Comparison of ENCODE assay signal across 8 mouse cellular contexts in the genomic region with DNA sequence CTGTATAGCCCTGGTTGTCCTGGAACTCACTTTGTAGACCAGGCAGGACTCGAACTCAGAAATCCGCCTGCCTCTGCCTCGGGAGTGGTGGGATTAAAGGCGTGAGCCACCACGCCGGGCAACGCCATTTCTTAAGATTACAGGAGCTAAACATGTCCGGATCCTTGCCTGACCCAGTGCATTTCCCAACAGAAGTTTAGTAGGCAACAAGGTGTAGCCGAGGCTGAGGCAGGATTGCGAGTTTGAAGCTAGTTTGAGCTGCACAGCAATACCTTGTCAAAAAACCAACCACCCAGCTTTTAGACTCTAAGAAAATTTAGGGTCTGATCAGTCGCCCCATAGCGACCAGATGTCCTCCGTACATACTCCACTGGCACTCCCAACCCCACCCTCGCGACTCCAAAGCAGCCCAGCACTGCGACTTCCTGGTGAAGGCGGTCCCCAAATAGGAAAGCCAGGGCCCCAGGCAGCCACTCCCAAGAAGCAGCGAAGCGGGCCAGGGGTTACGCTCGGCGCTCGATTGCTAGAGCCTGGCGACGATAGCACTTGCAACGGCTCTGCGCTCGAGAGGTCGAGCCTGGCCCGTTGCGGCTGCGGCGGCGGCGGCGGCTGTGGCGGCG. TPM values are rescaled to one million over a fixed set of nuclear protein-coding genes. Genes with fewer than 3 reads are reported as not detected.
DNase-seq lines count a peak whose midpoint lies in the region; ATAC-seq and TF ChIP-seq lines count a peak whose summit lies in the region.

A gene (plus strand): TSS at position 584 of the 620 bp plus-strand sequence.
A gene (plus strand): TSS at position 597 of the 620 bp plus-strand sequence.

- H3K9ac ChIP-seq in kidney, embryonic 14.5 days (ENCODE audit: low read depth, low read length) = peak within 1 kb of the TSS; percentile 90

- no peaks in the 10 kb centered on the region for H3K27me3 ChIP-seq in kidney, embryonic 14.5 days (ENCODE audit: control insufficient read depth, insufficient read depth, low read length)

- H3K4me1 ChIP-seq in bone marrow macrophage, adult 2 months (ENCODE audit: control insufficient read depth, insufficient read depth, low read length) = peaks cover 13% of the 10 kb centered on the region
- no peaks in the 10 kb centered on the region for H3K4me1 ChIP-seq in embryonic fibroblast, embryonic 13.5 days (ENCODE audit: control insufficient read depth, insufficient read depth, low read length)
- H3K4me1 ChIP-seq in kidney, embryonic 14.5 days (ENCODE audit: control insufficient read depth, insufficient read depth, low read length) = no peaks in the 10 kb centered on the region

- no peak for TF ChIP-seq CTCF in bone marrow macrophage, adult 2 months (IDR thresholded peaks at IDR 0.05; ENCODE audit: low read depth, low read length)
- TF ChIP-seq CTCF in embryonic fibroblast, embryonic 13.5 days (IDR thresholded peaks at IDR 0.05; ENCODE audit: borderline replicate concordance, insufficient read depth, low read length) = no peak

- H3K36me3 ChIP-seq in kidney, embryonic 14.5 days (ENCODE audit: control insufficient read depth, insufficient read depth, low read length) = peaks cover 6% of the 10 kb centered on the region

- DNase-seq in B cell, adult 2 months = peak; percentile 90 to 91
- peak; percentile 95 to 96 for DNase-seq in heart, adult 9 months (ENCODE audit: low spot score in 2 of 2)
- peak; percentile 97 for DNase-seq in liver
- DNase-seq in spleen, postnatal 4 days (ENCODE audit: low spot score in 2 of 2) = peak; percentile 93 to 97

- WGBS in kidney, embryonic 14.5 days = 5% methylated on average over 38 of the region's 38 CpGs

- H3K9me3 ChIP-seq in kidney, embryonic 14.5 days (ENCODE audit: control insufficient read depth, low read length) = no peaks in the 10 kb centered on the region

- no peak for TF ChIP-seq POLR2A in bone marrow macrophage, adult 2 months (IDR thresholded peaks at IDR 0.05; ENCODE audit: borderline replicate concordance, low read depth, low read length)
- peak; percentile 88 for TF ChIP-seq POLR2A in embryonic fibroblast, embryonic 13.5 days (IDR thresholded peaks at IDR 0.05; ENCODE audit: low read depth, low read length)

- peak within 1 kb of the TSS; percentile 96 for H3K27ac ChIP-seq in bone marrow macrophage, adult 2 months (ENCODE audit: insufficient read depth, low read depth, low read length)
- peak within 1 kb of the TSS; percentile 93 for H3K27ac ChIP-seq in embryonic fibroblast, embryonic 13.5 days (ENCODE audit: insufficient read depth, low read length)
- peak within 1 kb of the TSS; percentile 95 for H3K27ac ChIP-seq in kidney, embryonic 14.5 days (ENCODE audit: low read depth, low read length)

- peak; percentile 96 for ATAC-seq in kidney, embryonic 14.5 days (ENCODE audit: low FRiP score, low TSS enrichment)
- ATAC-seq in monocyte, adult 5-6 weeks (replicated peaks; ENCODE audit: insufficient number of reproducible peaks, low FRiP score, low TSS enrichment, poor library complexity, severe bottlenecking) = peak; percentile 99

- H3K4me3 ChIP-seq in bone marrow macrophage, adult 2 months (ENCODE audit: insufficient read depth, low read length) = peak within 1 kb of the TSS; percentile 86
- H3K4me3 ChIP-seq in embryonic fibroblast, embryonic 13.5 days (ENCODE audit: insufficient read depth, low read length) = peak within 1 kb of the TSS; percentile 78
- peak within 1 kb of the TSS; percentile 88 for H3K4me3 ChIP-seq in kidney, embryonic 14.5 days (ENCODE audit: low read length)

- H3K4me2 ChIP-seq in kidney, embryonic 14.5 days (replicated peaks; ENCODE audit: low read depth, low read length) = peak within 1 kb of the TSS; percentile 55

RNA-seq across cellular contexts. Expression of the first gene that starts in this region (rescaled TPM):
- 23.7 and 33.0 TPM in 2 replicates for polyA plus RNA-seq in bone marrow macrophage, adult 2 months (2012; ENCODE audit: insufficient read depth, insufficient read length, missing spikeins)
- 23.6 and 28.5 TPM in 2 replicates for polyA plus RNA-seq in embryonic fibroblast, embryonic 13.5 days (2011; ENCODE audit: insufficient read length, low read depth, missing spikeins)
- 34.8 and 47.5 TPM in 2 replicates for polyA plus RNA-seq in kidney, embryonic 14.5 days (2014; fragmentation: Nextera tagmentation; extraction: Ambion mirVana)
- total RNA-seq in monocyte, adult 5-6 weeks (2017) = 14.5 to 22.5 TPM (median 21.7 TPM) in 3 replicates

RNA-seq across cellular contexts. Expression of the second gene that starts in this region (rescaled TPM):
- 3.6 TPM in 1 of 2 replicates, not detected in the other for polyA plus RNA-seq in bone marrow macrophage, adult 2 months (2012; ENCODE audit: insufficient read depth, insufficient read length, missing spikeins)
- 6.4 and 9.2 TPM in 2 replicates for polyA plus RNA-seq in embryonic fibroblast, embryonic 13.5 days (2011; ENCODE audit: insufficient read length, low read depth, missing spikeins)
- not detected in 2 replicates for polyA plus RNA-seq in kidney, embryonic 14.5 days (2014; fragmentation: Nextera tagmentation; extraction: Ambion mirVana)
- total RNA-seq in monocyte, adult 5-6 weeks (2017) = not detected in 3 replicates

Comparison
In these comparisons a context has a peak if more than half of its experiments do, and no peak if none do; other contexts are left out.
1. Peak in every context shown above with its lines: DNase-seq, ATAC-seq, H3K4me3 ChIP-seq and H3K27ac ChIP-seq.